Mouse (Mus musculus): Measurements from ENCODE around the gene Stac.

GRCm38 (mm10) chr9:111562217-111562988, 127.7 kb downstream of the Stac start:
- TF ChIP-seq POLR2A (IDR thresholded peaks at IDR 0.05; ENCODE audit: insufficient read depth, low read depth, low read length): no peak
- TF ChIP-seq EP300 (IDR thresholded peaks at IDR 0.05; ENCODE audit: insufficient read depth, low read depth, low read length): no peak
